In genomic region chr14:25245691-25246090, GRCm38 (mm10) we compare ENCODE assay signal across 13 mouse cellular contexts.
DNase-seq lines count a peak whose midpoint lies in the region; ATAC-seq and TF ChIP-seq lines count a peak whose summit lies in the region.
"Had no signal": no experiment of that assay in that cellular context is flagged by ENCODE, and none has a peak within 500 bp of the region (broad histone marks: within the 10 kb centered on the region; RNA-seq: fewer than 3 reads in every experiment).

No protein-coding gene starts in this region.

- H3K4me1 ChIP-seq in forebrain, embryonic 13.5 days = peaks cover 14% of the 10 kb centered on the region
- H3K4me1 ChIP-seq: liver, embryonic 13.5 days; megakaryocyte, embryonic 14.5 days had no signal

- no peak for ATAC-seq in activated CD4-positive, CD25-positive, alpha-beta regulatory T cell, adult 4 months
- no peak for ATAC-seq in forebrain, embryonic 13.5 days

- no peak overlapping the region for H3K4me2 ChIP-seq in forebrain, embryonic 13.5 days
- H3K4me2 ChIP-seq: hindbrain, embryonic 14.5 days; liver, embryonic 13.5 days had no signal

- 0 out of 2 replicates have a peak, but pooled peaks cover 3% of the 10 kb centered on the region for H3K27me3 ChIP-seq in forebrain, embryonic 13.5 days
- H3K27me3 ChIP-seq: liver, embryonic 13.5 days had no signal

- H3K4me3 ChIP-seq in gastrocnemius, adult 2 months = no peak overlapping the region
- H3K4me3 ChIP-seq in forebrain, embryonic 13.5 days = no peak overlapping the region
- H3K4me3 ChIP-seq: liver, embryonic 13.5 days; megakaryocyte, embryonic 14.5 days had no signal

- intact Hi-C loops in gastrocnemius, adult 2 months (cut with DNase I) = no loop called here

- WGBS in forebrain, embryonic 13.5 days = 81% methylated on average over 4 of the region's 4 CpGs

- no peak overlapping the region for H3K9ac ChIP-seq in forebrain, embryonic 13.5 days
- H3K9ac ChIP-seq: hindbrain, embryonic 14.5 days; liver, embryonic 13.5 days had no signal

- no peaks in the 10 kb centered on the region for H3K9me3 ChIP-seq in forebrain, embryonic 13.5 days (replicated peaks)
- H3K9me3 ChIP-seq: liver, embryonic 13.5 days; megakaryocyte, embryonic 14.5 days had no signal

- peak; percentile 73 for DNase-seq in gastrocnemius, adult 2 months
- no peak for DNase-seq in gastrocnemius, postnatal 4 days (ENCODE audit: low spot score in 2 of 2)
- DNase-seq in adipocyte (ENCODE audit: low spot score) = peak; percentile 75
- peak; percentile 71 to 75 for DNase-seq in heart, adult 9 months (ENCODE audit: low spot score in 2 of 2)
- DNase-seq in lung, postnatal 10 days = peak; percentile 60
- no peak for DNase-seq in left cerebral cortex, adult 18-20 months (ENCODE audit: low spot score in 2 of 2)
- DNase-seq: cerebellum, postnatal 36 days; liver, embryonic 13.5 days; thymus, adult 18-20 months had no signal

- no peaks in the 10 kb centered on the region for H3K36me3 ChIP-seq in forebrain, embryonic 13.5 days (ENCODE audit: poor library complexity, severe bottlenecking)
- H3K36me3 ChIP-seq: liver, embryonic 13.5 days had no signal

- no peak for TF ChIP-seq CTCF in gastrocnemius, adult 2 months (IDR thresholded peaks at IDR 0.05)

- peak overlapping the region; percentile 61; the same call in 1 of the 2 replicates for H3K27ac ChIP-seq in gastrocnemius, adult 2 months
- H3K27ac ChIP-seq in forebrain, embryonic 13.5 days = no peak overlapping the region
- H3K27ac ChIP-seq: hindbrain, embryonic 14.5 days; liver, embryonic 13.5 days had no signal

Comparison
In these comparisons a context has a peak if more than half of its experiments do, and no peak if none do; other contexts are left out.
1. DNase-seq: peak in gastrocnemius, adult 2 months (single experiment), adipocyte (single experiment), heart, adult 9 months (2 of 2) and lung, postnatal 10 days (single experiment); none in gastrocnemius, postnatal 4 days (0 of 2) and left cerebral cortex, adult 18-20 months (0 of 2).